Mouse (Mus musculus) CD4-positive, CD25-positive, alpha-beta regulatory T cell, adult 9 weeks (primary cell): ENCODE measurements around the gene Zkscan4. TPM values are rescaled to one million over a fixed set of nuclear protein-coding genes. Genes with fewer than 3 reads are reported as not detected.

Experiments
- polyA plus RNA-seq: library from polyadenylated mRNA; unstranded; fragments of 100-300 nt; shearing (Covaris generic); gene quantifications from one replicate; pipeline ENCODE4 v1.2.1, GENCODE M21; 2017

Zkscan4 gene
- polyA plus RNA-seq, result not detected

DNA sequence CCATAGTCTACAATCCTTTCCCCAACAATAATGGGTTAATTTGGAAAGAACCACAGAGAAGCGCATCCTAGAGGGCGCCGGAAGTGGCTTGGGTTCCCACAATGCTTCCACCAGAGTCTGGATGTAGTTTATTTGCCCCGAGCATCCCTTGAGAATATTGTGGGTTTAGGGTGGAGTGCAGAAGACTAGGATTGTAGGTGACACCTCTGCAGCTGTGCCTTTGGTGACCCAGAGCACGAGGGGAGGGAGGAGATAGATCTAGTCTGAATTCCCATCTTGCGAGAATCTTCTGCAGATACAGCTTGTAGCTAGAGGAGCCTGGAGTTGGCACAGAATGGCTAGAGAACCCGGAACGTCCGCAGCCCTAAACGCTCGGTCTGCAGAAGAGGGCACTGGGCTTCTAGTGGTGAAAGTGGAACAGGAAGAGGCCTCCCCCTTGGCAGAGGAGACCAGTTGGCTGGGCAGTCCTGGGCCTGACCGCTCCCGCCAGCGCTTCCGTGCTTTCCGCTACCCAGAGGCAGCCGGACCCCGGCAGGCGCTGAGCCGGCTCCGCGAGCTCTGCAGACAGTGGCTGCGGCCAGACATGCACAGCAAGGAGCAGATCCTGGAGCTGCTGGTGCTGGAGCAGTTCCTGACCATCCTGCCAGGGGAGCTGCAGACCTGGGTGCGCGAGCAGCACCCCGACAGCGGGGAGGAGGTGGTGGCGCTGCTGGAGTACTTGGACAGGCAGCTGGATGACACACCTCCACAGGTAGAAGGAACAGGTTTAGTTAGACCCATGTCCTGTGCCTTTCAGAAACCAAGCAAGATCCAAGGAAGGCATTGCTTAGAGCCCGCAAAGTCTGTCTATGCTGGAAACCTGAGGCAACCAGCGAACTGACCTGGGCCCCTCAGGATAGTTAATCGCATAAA lies at the start of gene Zkscan4, which contains the start of gene Gm10065:
Gene Zkscan4, plus strand, starts transcription at position 149 of the 912 bp plus-strand sequence.
Gene Gm10065, minus strand, starts transcription at position 683 of the 912 bp plus-strand sequence.

DNA sequence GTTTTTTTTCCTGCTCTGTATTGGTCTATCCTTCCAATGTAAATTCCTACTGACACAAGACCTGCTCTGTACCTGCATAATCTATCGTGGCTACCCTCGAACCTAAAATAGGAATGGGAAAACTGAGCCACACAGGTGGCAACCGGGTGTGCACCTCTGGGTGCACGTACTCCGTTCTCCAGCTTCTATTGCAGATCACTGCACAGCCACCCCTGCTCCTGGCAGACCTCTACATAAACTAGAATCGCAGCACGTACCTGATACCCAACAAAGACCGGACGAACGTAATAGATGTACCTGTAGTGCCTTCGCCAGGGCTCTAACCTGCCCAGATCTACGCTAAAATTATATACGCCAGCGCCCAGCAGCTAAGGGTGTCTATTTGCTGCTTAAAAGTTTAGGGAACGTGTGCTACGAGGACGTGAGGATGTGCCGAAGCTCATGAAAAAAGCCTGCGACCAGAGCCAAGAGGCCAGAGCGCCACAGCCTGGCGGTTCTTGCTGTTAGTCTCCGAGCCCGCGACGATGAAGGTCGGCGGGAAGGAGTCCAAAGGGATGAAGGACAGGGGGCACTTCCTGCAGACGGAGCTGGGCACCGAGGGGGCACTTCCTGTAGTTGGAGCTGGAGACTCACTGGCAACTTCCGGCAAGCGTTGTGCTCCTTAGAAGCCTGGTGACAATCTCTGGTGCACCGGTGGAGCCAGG lies 38.1 kb upstream of the Zkscan4 start, which contains the start of gene Pgbd1:
Gene Pgbd1, minus strand, starts transcription at position 556 of the 704 bp plus-strand sequence.

GRCm38 (mm10) chr13:21453449-21453848 lies 25.3 kb upstream of the Zkscan4 start, which contains the start of gene Zscan26:
TSS of gene Zscan26 (minus strand) at chr13:21453730.

DNA sequence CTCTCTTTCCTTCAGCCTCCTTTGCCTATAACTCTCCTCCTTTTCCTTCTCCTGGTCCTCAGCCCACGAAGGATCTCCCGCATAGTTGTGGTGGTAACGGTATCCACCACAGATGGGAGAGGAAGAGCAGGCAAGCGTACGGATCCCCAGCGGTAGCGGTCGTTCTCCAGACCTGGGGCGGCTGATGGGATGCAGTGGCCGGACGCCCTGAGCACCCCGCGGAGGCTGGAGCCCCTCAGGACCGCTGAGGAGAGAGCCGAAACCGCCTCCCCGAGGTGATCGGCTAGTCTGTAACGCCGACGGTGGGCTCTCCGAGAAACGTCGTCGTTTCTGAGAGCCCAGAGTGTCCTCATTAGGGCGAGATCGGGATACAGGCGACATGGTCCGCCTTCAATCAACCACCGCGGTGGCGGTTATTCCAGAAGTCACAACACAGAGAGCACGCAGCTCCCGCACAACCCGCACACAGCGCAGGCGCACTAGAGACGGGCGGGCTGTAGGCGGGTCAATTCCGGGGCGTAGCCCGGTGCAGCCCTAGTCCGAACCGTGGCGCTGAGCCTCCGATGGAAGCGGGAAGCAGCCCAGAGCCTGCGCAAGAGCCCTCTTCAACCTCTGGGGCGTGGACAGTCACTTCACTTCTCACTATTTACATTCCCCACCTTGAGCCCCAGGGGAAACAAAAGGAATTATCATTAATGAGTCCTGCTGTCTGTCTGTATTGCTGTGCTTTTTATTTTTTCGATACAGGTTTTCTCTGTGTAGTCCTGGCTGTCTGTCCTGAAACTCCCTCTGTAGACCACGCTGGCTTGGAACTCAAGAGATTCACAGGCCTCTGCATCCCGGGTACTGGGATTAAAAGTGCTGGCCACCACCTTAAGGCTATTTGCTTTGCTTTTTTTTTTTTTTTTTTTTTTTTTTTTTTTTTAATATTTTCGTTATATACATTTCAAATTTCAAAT lies 10.4 kb upstream of the Zkscan4 start, which contains the start of gene Nkapl:
Gene Nkapl, minus strand, starts transcription at position 449 of the 959 bp plus-strand sequence.

DNA sequence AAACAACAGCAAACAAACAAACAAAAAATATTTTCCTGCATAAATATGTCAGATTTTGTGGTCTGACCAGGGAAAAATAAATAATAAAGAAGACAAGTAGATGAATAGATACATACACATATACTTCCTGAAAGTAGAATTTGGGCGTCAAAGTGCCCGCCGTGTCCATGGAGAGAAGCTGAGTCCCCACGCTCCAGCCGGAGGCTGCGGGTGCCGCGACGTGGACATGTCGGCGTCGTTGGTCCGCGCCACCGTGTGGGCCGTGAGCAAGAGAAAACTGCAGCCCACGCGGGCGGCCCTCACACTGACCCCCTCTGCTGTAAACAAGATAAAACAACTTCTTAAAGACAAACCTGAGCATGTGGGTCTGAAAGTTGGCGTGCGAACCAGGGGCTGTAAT lies 16.4 kb downstream of the Zkscan4 start, which contains the start of gene AK157302:
Gene AK157302, plus strand, starts transcription at position 144 of the 400 bp plus-strand sequence.

DNA sequence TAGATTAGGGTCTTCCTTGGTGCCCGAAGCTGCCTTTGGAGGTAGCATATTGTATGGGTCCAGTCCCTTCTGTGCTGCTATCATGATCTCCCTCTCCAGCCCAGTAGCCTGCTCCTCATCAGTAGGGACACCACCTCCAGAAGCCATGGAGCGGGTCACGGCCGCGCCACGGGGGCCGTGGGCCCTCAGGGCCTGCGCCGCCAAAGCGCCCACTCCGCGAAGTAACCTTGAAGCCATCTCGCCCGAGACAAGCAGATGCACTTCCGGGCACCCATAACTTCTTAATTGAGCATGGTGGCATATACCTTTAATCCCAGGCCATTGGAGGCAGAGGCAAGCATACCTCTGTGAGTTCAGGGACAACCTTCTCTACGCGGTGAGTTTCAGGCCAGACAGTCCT lies 22.5 kb downstream of the Zkscan4 start, which contains the start of gene Gm11273:
Gene Gm11273, minus strand, starts transcription at position 237 of the 400 bp plus-strand sequence.

GRCm38 (mm10) chr13:21530781-21531201 lies 52.1 kb downstream of the Zkscan4 start, which contains the start of gene Zkscan8:
TSS of gene Zkscan8 (minus strand) at chr13:21531120.

Other genes starting within 250 kb of the Zkscan4 start
- not detected for gene Gpx5, start 186.2 kb upstream of the Zkscan4 start, polyA plus RNA-seq
- not detected for gene Gpx6, start 166.8 kb upstream of the Zkscan4 start, polyA plus RNA-seq
- gene Olfr1367, start 132.0 kb upstream of the Zkscan4 start, polyA plus RNA-seq, result not detected
- gene Zscan12, start 116.1 kb upstream of the Zkscan4 start, polyA plus RNA-seq, result 11.6 TPM
- gene Zkscan3, start 76.2 kb upstream of the Zkscan4 start, polyA plus RNA-seq, result 49.9 TPM
- 0.84 TPM for gene Pgbd1, start 37.8 kb upstream of the Zkscan4 start, polyA plus RNA-seq
- 11.3 TPM for gene Zscan26, start 25.2 kb upstream of the Zkscan4 start, polyA plus RNA-seq
- gene Nkapl, start 10.4 kb upstream of the Zkscan4 start, polyA plus RNA-seq, result 0.25 TPM
- not detected for gene Gm10065, start 534 bp downstream of the Zkscan4 start, polyA plus RNA-seq
- 0.15 TPM for gene AK157302, start 16.3 kb downstream of the Zkscan4 start, polyA plus RNA-seq
- 23.5 TPM for gene Gm11273, start 22.5 kb downstream of the Zkscan4 start, polyA plus RNA-seq
- gene Zkscan8, start 52.2 kb downstream of the Zkscan4 start, polyA plus RNA-seq, result 7.7 TPM
- not detected for gene Olfr1366, start 63.9 kb downstream of the Zkscan4 start, polyA plus RNA-seq
- not detected for gene Olfr1535, start 81.0 kb downstream of the Zkscan4 start, polyA plus RNA-seq
- not detected for gene Olfr1364, start 102.9 kb downstream of the Zkscan4 start, polyA plus RNA-seq
- not detected for gene Olfr1362, start 135.1 kb downstream of the Zkscan4 start, polyA plus RNA-seq
- not detected for gene Olfr11, start 163.6 kb downstream of the Zkscan4 start, polyA plus RNA-seq
- gene Olfr1361, start 184.5 kb downstream of the Zkscan4 start, polyA plus RNA-seq, result not detected
- not detected for gene Olfr1360, start 198.5 kb downstream of the Zkscan4 start, polyA plus RNA-seq
- not detected for gene Olfr1359, start 219.2 kb downstream of the Zkscan4 start, polyA plus RNA-seq
- gene Hist1h2bl, start 237.2 kb downstream of the Zkscan4 start, polyA plus RNA-seq, result not detected
- gene Hist1h2ai, start 237.5 kb downstream of the Zkscan4 start, polyA plus RNA-seq, result not detected
- gene Hist1h3h, start 238.8 kb downstream of the Zkscan4 start, polyA plus RNA-seq, result not detected
- not detected for gene Hist1h2bm, start 243.1 kb downstream of the Zkscan4 start, polyA plus RNA-seq